ENCODE assay signal across 9 mouse cellular contexts in the genomic region with DNA sequence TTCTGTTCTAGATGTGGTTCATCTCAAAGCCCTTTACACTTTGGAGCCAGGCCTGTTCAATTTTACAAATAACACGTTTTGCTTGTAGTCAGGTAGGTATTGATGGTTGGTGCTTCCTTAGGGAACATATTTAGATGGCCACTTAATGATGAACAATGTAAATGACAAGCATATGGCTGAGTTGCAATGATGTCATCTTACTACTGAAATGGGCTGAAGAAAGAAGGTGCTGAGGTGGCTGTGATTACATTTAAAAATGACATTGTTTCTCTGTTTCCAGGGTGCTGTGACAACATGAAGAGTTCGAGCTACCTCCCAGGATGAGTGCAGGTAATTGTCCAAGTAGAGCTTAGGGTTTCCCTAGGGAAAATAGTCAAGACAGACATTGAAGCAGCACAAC. TPM values are rescaled to one million over a fixed set of nuclear protein-coding genes. Genes with fewer than 3 reads are reported as not detected.
A peak's percentile ranks its signal among the peaks of the same experiment; 100 is the strongest.
DNase-seq lines count a peak whose midpoint lies in the region; ATAC-seq and TF ChIP-seq lines count a peak whose summit lies in the region.
"Had no signal": no experiment of that assay in that cellular context is flagged by ENCODE, and none has a peak within 500 bp of the region (broad histone marks: within the 10 kb centered on the region; RNA-seq: fewer than 3 reads in every experiment).

No protein-coding gene starts in this region.

- H3K27ac ChIP-seq in left cerebral cortex, adult 2 months: no peak overlapping the region
- H3K27ac ChIP-seq in embryonic facial prominence, embryonic 11.5 days (replicated peaks; ENCODE audit: low read depth, low read length): no peak overlapping the region
- peak overlapping the region; percentile 81; the same call in 1 of the 2 replicates for H3K27ac ChIP-seq in intestine, embryonic 15.5 days
- H3K27ac ChIP-seq in neural tube, embryonic 12.5 days: no peak overlapping the region

- intact Hi-C loops in left cerebral cortex, adult 2 months (cut with DNase I): no loop called here
- intact Hi-C loops in left cerebral cortex, postnatal 4 days (cut with DNase I): no loop called here

- H3K36me3 ChIP-seq in embryonic facial prominence, embryonic 11.5 days (replicated peaks; ENCODE audit: control insufficient read depth, insufficient read depth, low read depth, low read length): peaks cover 21% of the 10 kb centered on the region
- H3K36me3 ChIP-seq in intestine, embryonic 15.5 days: peaks cover 16% of the 10 kb centered on the region
- H3K36me3 ChIP-seq in neural tube, embryonic 12.5 days: peaks cover 23% of the 10 kb centered on the region

- DNase-seq in left cerebral cortex, adult 2 months (ENCODE audit: extremely low spot score in 1 of 2, low spot score in 2 of 2): no peak
- no peak for DNase-seq in left cerebral cortex, postnatal 4 days
- no peak for DNase-seq in embryonic facial prominence, embryonic 11.5 days (ENCODE audit: low spot score)
- DNase-seq in adrenal gland, postnatal 25 days: no peak
- no peak for DNase-seq in kidney, postnatal 36 days
- DNase-seq: right cerebral cortex, adult 18-20 months had no signal

- H3K9me3 ChIP-seq in embryonic facial prominence, embryonic 11.5 days (replicated peaks; ENCODE audit: control insufficient read depth, low read length): no peaks in the 10 kb centered on the region
- H3K9me3 ChIP-seq in intestine, embryonic 15.5 days: no peaks in the 10 kb centered on the region
- H3K9me3 ChIP-seq in neural tube, embryonic 12.5 days: no peaks in the 10 kb centered on the region

- no peaks in the 10 kb centered on the region for H3K4me1 ChIP-seq in embryonic facial prominence, embryonic 11.5 days (ENCODE audit: control insufficient read depth, insufficient read depth, low read length)
- peaks cover 17% of the 10 kb centered on the region for H3K4me1 ChIP-seq in intestine, embryonic 15.5 days (replicated peaks)
- H3K4me1 ChIP-seq in neural tube, embryonic 12.5 days: peaks cover 31% of the 10 kb centered on the region

- no peaks in the 10 kb centered on the region for H3K27me3 ChIP-seq in embryonic facial prominence, embryonic 11.5 days (ENCODE audit: control insufficient read depth, insufficient read depth, low read length)
- no peaks in the 10 kb centered on the region for H3K27me3 ChIP-seq in intestine, embryonic 15.5 days (replicated peaks)
- no peaks in the 10 kb centered on the region for H3K27me3 ChIP-seq in neural tube, embryonic 12.5 days (replicated peaks)

- peak overlapping the region; percentile 66 for H3K4me2 ChIP-seq in embryonic facial prominence, embryonic 11.5 days (ENCODE audit: low read depth, low read length)
- H3K4me2 ChIP-seq in intestine, embryonic 15.5 days (replicated peaks): peak overlapping the region; percentile 64
- H3K4me2 ChIP-seq in neural tube, embryonic 12.5 days (replicated peaks): peak overlapping the region; percentile 79

- TF ChIP-seq CTCF in left cerebral cortex, adult 2 months (IDR thresholded peaks at IDR 0.05): no peak

- H3K9ac ChIP-seq in embryonic facial prominence, embryonic 11.5 days (replicated peaks; ENCODE audit: low read length): peak overlapping the region; percentile 90
- peak overlapping the region; percentile 76 for H3K9ac ChIP-seq in intestine, embryonic 15.5 days
- H3K9ac ChIP-seq in neural tube, embryonic 12.5 days: peak overlapping the region; percentile 92

- 0% methylated on average over 2 of the region's 2 CpGs for WGBS in embryonic facial prominence, embryonic 11.5 days
- 0% methylated on average over 2 of the region's 2 CpGs for WGBS in intestine, embryonic 15.5 days
- whole genome bisulfite sequencing in neural tube, embryonic 12.5 days: 2% methylated on average over 2 of the region's 2 CpGs

- no peak for ATAC-seq in embryonic facial prominence, embryonic 11.5 days (replicated peaks; ENCODE audit: insufficient number of reproducible peaks, low FRiP score, low TSS enrichment, low read depth)
- no peak for ATAC-seq in intestine, embryonic 15.5 days
- ATAC-seq in neural tube, embryonic 12.5 days (ENCODE audit: low FRiP score, low read depth): no peak
- no peak for ATAC-seq in CD4-positive, CD25-positive, alpha-beta regulatory T cell, adult 4 months

- H3K4me3 ChIP-seq in left cerebral cortex, adult 2 months: peak overlapping the region; percentile 95
- peak overlapping the region; percentile 52 for H3K4me3 ChIP-seq in embryonic facial prominence, embryonic 11.5 days (ENCODE audit: low read depth, low read length)
- peak overlapping the region; percentile 66 for H3K4me3 ChIP-seq in intestine, embryonic 15.5 days (replicated peaks)
- peak overlapping the region; percentile 76 for H3K4me3 ChIP-seq in neural tube, embryonic 12.5 days

RNA-seq across cellular contexts. Expression of gene Slc3a2, which starts 1.2 kb away (rescaled TPM):
- total RNA-seq in left cerebral cortex, adult 2 months (2021): 100 to 1,000 TPM; 144 to 154 TPM
- 100 to 1,000 TPM; 166 to 179 TPM for total RNA-seq in left cerebral cortex, postnatal 4 days (2021)
- polyA plus RNA-seq in embryonic facial prominence, embryonic 11.5 days (2014; fragmentation: Nextera tagmentation; extraction: Ambion mirVana): 120 and 125 TPM in 2 replicates
- 161 and 163 TPM in 2 replicates for polyA plus RNA-seq in intestine, embryonic 15.5 days (2015; fragmentation: Nextera tagmentation; extraction: Ambion mirVana)
- polyA plus RNA-seq in neural tube, embryonic 12.5 days (2016; fragmentation: Nextera tagmentation; extraction: Ambion mirVana): 144 and 147 TPM in 2 replicates
- total RNA-seq in adrenal gland, postnatal 25 days (2021): 269 and 403 TPM in 2 replicates
- 10 to 100 TPM; 63.7 to 85.1 TPM for polyA plus RNA-seq in CD4-positive, CD25-positive, alpha-beta regulatory T cell, adult 4 months (2017; shearing (Covaris generic))

RNA-seq across cellular contexts. Expression of gene Wdr74, which starts 11.2 kb away (rescaled TPM):
- 10 to 100 TPM; 48.5 to 53.1 TPM for total RNA-seq in left cerebral cortex, adult 2 months (2021)
- total RNA-seq in left cerebral cortex, postnatal 4 days (2021): 10 to 100 TPM; 55.9 to 56.5 TPM
- 91.0 and 92.3 TPM in 2 replicates for polyA plus RNA-seq in embryonic facial prominence, embryonic 11.5 days (2014; fragmentation: Nextera tagmentation; extraction: Ambion mirVana)
- polyA plus RNA-seq in intestine, embryonic 15.5 days (2015; fragmentation: Nextera tagmentation; extraction: Ambion mirVana): 77.3 and 88.5 TPM in 2 replicates
- polyA plus RNA-seq in neural tube, embryonic 12.5 days (2016; fragmentation: Nextera tagmentation; extraction: Ambion mirVana): 83.5 and 85.1 TPM in 2 replicates
- total RNA-seq in adrenal gland, postnatal 25 days (2021): 52.0 and 57.7 TPM in 2 replicates
- 10 to 100 TPM; 72.5 to 92.2 TPM for polyA plus RNA-seq in CD4-positive, CD25-positive, alpha-beta regulatory T cell, adult 4 months (2017; shearing (Covaris generic))

RNA-seq across cellular contexts. Expression of gene 1700092M07Rik, which starts 16.1 kb away (rescaled TPM):
- 1 to 10 TPM; 1.4 to 1.8 TPM for total RNA-seq in left cerebral cortex, adult 2 months (2021)
- 1 to 10 TPM; 2.7 to 2.8 TPM for total RNA-seq in left cerebral cortex, postnatal 4 days (2021)
- polyA plus RNA-seq in embryonic facial prominence, embryonic 11.5 days (2014; fragmentation: Nextera tagmentation; extraction: Ambion mirVana): 1.1 and 1.8 TPM in 2 replicates
- 1.8 TPM in 2 replicates for polyA plus RNA-seq in intestine, embryonic 15.5 days (2015; fragmentation: Nextera tagmentation; extraction: Ambion mirVana)
- polyA plus RNA-seq in neural tube, embryonic 12.5 days (2016; fragmentation: Nextera tagmentation; extraction: Ambion mirVana): 2.3 and 3.6 TPM in 2 replicates
- total RNA-seq in adrenal gland, postnatal 25 days (2021): 2.6 and 2.8 TPM in 2 replicates
- polyA plus RNA-seq in CD4-positive, CD25-positive, alpha-beta regulatory T cell, adult 4 months (2017; shearing (Covaris generic)): under 1 TPM in 1 of 2 experiments, not detected in 1; 0.75 TPM

RNA-seq across cellular contexts. Expression of gene Stx5a, which starts 16.8 kb away (rescaled TPM):
- total RNA-seq in left cerebral cortex, adult 2 months (2021): 10 to 100 TPM; 71.2 to 77.9 TPM
- total RNA-seq in left cerebral cortex, postnatal 4 days (2021): 10 to 100 TPM; 70.8 to 77.5 TPM
- 107 and 110 TPM in 2 replicates for polyA plus RNA-seq in embryonic facial prominence, embryonic 11.5 days (2014; fragmentation: Nextera tagmentation; extraction: Ambion mirVana)
- polyA plus RNA-seq in intestine, embryonic 15.5 days (2015; fragmentation: Nextera tagmentation; extraction: Ambion mirVana): 119 and 121 TPM in 2 replicates
- 129 TPM in 2 replicates for polyA plus RNA-seq in neural tube, embryonic 12.5 days (2016; fragmentation: Nextera tagmentation; extraction: Ambion mirVana)
- total RNA-seq in adrenal gland, postnatal 25 days (2021): 92.3 and 106 TPM in 2 replicates
- polyA plus RNA-seq in CD4-positive, CD25-positive, alpha-beta regulatory T cell, adult 4 months (2017; shearing (Covaris generic)): 100 to 1,000 TPM; 132 to 165 TPM

RNA-seq across cellular contexts. Expression of gene Nxf1, which starts 32.5 kb away (rescaled TPM):
- total RNA-seq in left cerebral cortex, adult 2 months (2021): 10 to 100 TPM; 90.2 to 98.8 TPM
- 100 to 1,000 TPM; 105 to 110 TPM for total RNA-seq in left cerebral cortex, postnatal 4 days (2021)
- 230 and 238 TPM in 2 replicates for polyA plus RNA-seq in embryonic facial prominence, embryonic 11.5 days (2014; fragmentation: Nextera tagmentation; extraction: Ambion mirVana)
- polyA plus RNA-seq in intestine, embryonic 15.5 days (2015; fragmentation: Nextera tagmentation; extraction: Ambion mirVana): 143 and 146 TPM in 2 replicates
- polyA plus RNA-seq in neural tube, embryonic 12.5 days (2016; fragmentation: Nextera tagmentation; extraction: Ambion mirVana): 186 and 216 TPM in 2 replicates
- 128 and 179 TPM in 2 replicates for total RNA-seq in adrenal gland, postnatal 25 days (2021)
- 100 to 1,000 TPM; 163 to 188 TPM for polyA plus RNA-seq in CD4-positive, CD25-positive, alpha-beta regulatory T cell, adult 4 months (2017; shearing (Covaris generic))
